Mouse (Mus musculus): Measurements from ENCODE around the gene Olfr194.
"Not testable (repeated sequence)": the region's sequence is repeated elsewhere in the genome, so short reads cannot be mapped to it uniquely, and the experiment has no call there.

The Olfr194 gene

DNA sequence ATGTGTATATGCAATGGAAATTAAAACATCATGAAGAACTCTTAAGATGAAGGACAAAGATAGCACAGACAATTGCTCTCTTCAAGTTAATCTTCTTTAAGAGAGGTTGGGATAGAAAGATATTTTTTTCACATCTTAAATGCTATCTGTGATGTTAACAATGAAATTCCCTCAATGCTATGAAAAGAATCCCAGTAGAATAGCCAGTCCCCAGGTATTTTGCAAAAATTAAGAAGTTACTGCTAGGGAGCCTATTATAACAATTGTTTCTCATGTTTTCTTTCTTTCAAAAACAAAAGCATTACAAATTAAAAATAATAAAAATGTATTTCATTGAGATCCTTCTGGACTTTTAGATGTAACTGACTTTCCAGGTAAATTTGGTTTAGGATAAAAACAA is at the start of gene Olfr194:
Gene Olfr194, minus strand, starts transcription at position 101 of the 400 bp plus-strand sequence.
- no peak for DNase-seq (ENCODE audit: low spot score in 2 of 2)

DNA sequence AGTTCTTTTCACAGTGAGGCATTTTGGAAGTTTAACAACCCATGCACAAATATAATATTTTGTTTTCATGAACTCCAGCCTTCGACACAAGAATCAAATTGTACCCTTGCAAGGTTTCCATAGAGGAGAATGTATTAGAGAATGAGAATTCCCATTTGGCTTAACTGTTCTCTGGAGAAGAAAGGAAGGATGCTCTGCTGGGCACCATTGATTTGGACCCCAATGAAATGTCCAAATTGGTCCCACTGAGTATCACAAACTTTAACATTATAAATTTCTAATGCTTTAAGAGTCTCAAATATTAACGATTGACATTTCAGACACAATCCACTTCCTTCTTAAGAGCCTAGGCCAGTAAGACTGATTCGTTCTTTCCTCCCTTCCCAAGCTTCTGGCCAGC is 49.5 kb upstream of the Olfr194 start, which contains the start of gene Olfr196:
Gene Olfr196, minus strand, starts transcription at position 101 of the 400 bp plus-strand sequence.
- no peak for DNase-seq (ENCODE audit: low spot score in 2 of 2)

DNA sequence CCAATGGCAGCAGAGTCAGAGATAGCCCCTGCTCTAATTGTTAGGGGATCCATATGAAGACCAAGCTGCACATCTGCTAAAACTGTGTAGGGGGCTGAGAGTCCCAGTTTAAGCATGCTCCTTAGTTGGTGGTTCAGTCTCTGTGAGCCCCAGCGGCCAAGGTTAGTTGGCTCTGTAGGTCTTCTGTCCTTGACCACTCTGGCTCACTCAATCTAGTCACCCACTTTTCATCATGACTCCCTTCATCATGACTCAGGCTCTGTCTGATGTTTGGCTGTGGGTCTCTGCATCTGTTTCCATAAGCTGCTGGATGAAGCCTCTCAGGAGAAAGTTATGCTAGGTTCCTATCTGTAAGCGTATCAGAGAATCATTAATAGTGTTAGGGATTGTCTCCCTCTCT is 31.1 kb upstream of the Olfr194 start:
- DNase-seq (ENCODE audit: low spot score in 2 of 2) = no peak

DNA sequence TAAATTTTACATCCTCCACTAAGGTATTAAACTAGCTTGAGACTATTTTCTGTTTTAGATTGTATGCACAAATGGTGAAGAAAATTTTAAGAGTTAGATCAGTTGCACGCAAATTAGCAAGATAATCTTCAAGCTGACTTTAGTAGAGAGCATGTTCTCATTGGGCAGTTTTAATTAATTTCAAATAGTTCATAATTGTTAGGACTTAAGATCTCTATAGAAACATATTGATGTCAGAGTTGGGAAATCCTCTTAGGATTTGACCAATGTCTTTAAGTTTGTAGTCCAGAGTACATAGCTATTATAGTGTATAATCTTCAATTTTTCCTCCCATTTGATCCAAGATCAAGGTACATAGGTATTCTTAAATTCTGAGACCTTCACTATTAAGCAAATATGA is 25.9 kb upstream of the Olfr194 start, which contains the start of gene Olfr195:
Gene Olfr195, plus strand, starts transcription at position 301 of the 400 bp plus-strand sequence.
- no peak for DNase-seq (ENCODE audit: low spot score in 2 of 2)

DNA sequence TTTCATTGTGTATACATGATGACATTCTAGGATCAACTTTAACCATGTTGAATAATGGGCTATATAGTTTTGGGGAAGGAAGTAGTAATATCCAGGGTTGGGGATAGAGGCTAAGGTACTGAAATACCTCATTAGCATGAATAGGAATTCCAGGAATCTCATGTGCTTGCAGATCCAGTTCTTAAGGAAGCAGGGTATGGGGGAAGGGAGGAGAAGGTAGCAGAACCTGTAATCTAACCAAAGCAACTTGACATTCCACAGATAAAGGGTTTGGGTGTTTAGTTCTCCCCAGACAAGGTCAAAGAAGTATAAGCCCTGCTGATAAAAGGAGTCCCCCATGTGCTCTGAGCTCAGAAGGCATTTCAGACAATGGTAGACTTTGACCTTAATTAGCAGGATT is 20.2 kb upstream of the Olfr194 start:
- no peak for DNase-seq (ENCODE audit: low spot score in 2 of 2)

DNA sequence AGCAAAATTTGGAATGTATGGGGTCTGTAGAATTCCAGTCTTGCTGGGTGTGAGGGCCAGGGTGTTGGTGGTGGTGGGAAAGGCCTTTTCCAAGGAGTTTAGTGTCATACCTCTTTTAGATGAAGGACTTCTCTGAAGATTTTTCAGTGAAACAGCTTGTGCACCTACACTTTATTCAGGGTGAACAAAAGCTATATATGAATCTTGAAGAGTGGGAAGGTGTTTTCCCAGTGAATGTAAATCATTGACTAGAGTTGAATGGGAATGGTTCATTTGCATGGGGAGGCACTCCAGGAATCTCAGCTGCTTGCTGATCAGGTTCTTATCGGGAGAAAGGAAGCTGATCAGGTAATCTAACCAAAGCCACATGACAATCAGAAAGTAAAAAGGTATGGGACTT is 9.9 kb upstream of the Olfr194 start:
- no peak for DNase-seq (ENCODE audit: low spot score in 2 of 2)

DNA sequence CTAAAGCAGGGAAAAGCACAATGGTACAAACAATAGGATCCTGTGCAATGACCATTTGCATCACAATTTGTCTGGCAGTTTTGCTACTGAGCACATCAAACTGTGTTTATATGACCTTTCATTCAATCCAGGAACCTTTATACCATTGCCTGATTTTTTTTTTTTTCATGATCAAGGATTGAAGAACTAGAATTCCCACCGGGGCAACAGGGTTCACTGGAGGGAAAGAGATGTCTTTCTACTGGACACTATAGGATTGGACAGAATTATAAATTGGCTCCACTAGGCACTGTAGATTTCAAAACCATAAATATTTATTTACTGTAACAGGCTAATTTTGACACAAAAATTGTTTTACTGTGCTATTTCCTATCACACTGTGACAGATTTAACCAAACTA is 9.1 kb downstream of the Olfr194 start, which contains the start of gene Olfr193:
Gene Olfr193, minus strand, starts transcription at position 101 of the 400 bp plus-strand sequence.
- no peak for DNase-seq (ENCODE audit: low spot score in 2 of 2)

DNA sequence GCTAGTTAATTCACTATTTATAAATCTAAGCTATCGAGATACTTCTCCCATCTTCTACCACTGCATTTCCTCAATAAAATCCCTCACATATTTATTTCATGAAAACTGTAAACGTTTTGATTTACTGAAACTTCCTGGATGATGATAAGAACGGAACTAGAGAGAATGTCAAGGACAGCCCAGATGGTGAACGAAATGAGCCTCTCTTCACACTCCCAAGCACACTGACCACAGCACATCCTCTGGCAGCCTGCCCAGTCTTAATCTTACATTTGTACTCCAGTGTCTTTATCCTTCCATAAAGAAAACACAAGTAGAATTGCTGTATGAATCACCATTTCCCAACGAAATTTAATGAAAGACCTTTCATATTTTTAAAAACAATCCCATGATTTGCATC is 12.3 kb downstream of the Olfr194 start:
- not testable (repeated sequence) for DNase-seq (ENCODE audit: low spot score in 2 of 2)

DNA sequence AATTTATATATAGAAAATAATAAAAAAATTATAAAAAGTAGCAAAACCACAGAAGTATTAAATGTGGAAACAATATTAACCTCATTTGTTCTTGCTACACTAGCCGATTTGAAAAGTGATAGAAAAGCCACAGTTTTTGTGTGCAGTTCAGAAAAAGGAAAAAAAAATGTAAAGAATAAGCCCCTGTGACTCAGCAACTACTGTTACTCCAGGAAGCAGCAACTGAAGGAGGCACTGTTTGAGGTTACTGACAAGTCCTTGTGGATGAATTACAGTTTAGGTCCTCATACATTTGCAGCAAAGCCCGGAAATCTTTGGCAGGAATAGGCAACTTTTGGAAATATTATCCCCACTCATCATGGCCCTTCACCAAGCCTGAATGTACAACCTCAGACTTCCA is 15.6 kb downstream of the Olfr194 start:
- no peak for DNase-seq (ENCODE audit: low spot score in 2 of 2)

DNA sequence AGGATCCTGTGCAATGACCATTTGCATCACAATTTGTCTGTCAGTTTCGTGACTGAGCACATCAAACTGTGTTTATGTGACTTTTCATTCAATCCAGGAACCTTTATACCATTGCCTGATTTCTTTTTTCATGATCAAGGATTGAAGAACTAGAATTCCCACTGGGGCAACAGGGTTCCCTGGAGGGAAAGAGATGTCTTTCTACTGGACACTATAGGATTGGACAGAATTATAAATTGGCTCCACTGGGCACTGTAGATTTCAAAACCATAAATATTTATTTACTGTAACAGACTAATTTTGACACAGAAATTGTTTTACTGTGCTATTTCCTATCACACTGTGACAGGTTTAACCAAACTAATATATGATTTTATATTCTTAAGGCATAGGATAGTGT is 31.1 kb downstream of the Olfr194 start, which contains the start of gene Olfr191:
Gene Olfr191, minus strand, starts transcription at position 101 of the 400 bp plus-strand sequence.
- DNase-seq (ENCODE audit: low spot score in 2 of 2) = not testable (repeated sequence)

DNA sequence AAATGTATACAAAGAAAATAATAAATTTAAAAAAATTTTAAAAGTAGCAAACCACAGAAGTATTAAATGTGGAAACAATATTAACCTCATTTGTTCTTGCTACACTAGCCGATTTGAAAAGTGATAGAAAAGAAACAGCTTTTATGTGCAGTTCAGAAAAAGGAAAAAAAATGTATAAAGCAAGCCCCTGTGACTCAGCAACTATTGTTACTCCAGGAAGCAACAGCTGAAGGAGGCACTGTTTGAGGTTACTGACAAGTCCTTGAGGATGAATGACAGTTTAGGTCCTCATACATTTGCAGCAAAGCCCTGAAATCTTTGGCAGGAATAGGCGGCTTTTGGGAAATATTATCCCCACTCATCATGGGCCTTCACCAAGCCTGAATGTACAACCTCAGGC is 39.8 kb downstream of the Olfr194 start:
- not testable (repeated sequence) for DNase-seq (ENCODE audit: low spot score in 2 of 2)

DNA sequence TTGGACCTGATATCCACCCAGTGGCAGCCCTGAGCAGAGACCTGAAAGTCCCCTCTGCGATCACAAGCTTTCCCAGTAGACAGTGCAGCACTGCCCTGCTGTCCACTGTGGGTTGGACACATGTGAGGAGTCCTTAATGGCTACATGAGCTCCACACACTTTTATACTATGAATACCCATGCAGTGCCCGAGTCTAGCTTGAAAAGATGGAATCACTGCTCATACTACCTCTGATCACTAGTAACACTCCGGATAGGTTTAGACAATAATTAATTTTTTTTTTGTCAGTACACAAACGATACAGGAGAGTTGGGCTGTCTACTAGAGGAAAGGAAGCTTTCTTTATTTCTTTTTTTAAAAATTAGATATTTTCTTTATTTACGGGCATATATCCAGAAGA is 43.0 kb downstream of the Olfr194 start, which contains the start of gene Olfr190:
Gene Olfr190, minus strand, starts transcription at position 101 of the 400 bp plus-strand sequence.
- DNase-seq (ENCODE audit: low spot score in 2 of 2) = no peak

DNA sequence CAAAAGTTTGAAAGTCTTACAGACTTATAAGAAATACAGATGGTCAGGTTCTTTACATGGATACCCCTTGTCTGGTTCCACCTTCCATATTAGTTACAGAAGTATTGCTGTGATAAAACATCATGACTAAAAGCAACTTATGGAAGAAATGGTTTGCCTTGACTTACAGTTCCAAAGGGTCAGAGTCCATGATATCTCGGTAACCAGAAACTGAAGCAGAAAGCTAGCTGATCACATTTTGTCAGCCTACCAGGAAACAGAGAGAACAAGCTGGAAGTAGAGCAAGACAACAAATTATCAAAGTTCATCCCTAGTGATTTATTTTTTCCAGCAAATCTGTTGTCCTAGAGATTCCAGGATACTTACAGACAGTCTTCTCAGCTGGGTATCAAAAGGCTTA is 47.3 kb downstream of the Olfr194 start:
- no peak for DNase-seq (ENCODE audit: low spot score in 2 of 2)

DNA sequence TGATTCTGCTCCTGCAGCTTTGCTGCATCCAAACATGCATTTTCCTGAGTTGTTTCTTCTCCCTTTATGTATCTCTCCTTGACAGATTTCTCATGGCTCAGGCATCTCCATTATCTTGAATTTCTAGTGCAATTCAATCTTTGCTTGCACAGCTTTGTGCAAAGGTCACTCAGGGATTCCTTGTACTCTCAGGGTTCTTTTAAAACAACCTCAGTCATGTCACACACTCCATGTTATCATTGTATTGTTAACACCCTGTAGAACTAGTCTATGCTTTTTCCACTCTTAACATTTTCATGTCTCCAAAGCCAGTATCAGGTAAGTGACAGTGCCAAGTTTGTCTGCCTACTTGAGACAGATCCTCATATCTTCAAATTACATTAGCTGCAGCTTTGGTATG is 49.1 kb downstream of the Olfr194 start:
- no peak for DNase-seq (ENCODE audit: low spot score in 2 of 2)

All from thymus, postnatal 10 days (tissue).